Mouse (Mus musculus) erythroblast, embryonic 14.5 days (primary cell): Measurements from ENCODE around the gene Aak1. TPM values are rescaled to one million over a fixed set of nuclear protein-coding genes. Genes with fewer than 3 reads are reported as not detected.

Experiments
- H3K27me3 ChIP-seq: 2 replicates; pipeline ENCODE4 v1.6.1; 2012; ENCODE audit warnings: inconsistent platforms; ENCODE audit not compliant: control insufficient read depth
- H3K36me3 ChIP-seq: 2 replicates; pipeline ENCODE4 v1.6.1; 2012; ENCODE audit warnings: mild to moderate bottlenecking, inconsistent platforms; ENCODE audit not compliant: control insufficient read depth
- H3K4me1 ChIP-seq: 2 replicates; pipeline ENCODE4 v1.6.1; 2012; ENCODE audit warnings: inconsistent platforms; ENCODE audit not compliant: control insufficient read depth
- H3K4me3 ChIP-seq: replicated peaks from 2 replicates; pipeline ENCODE3; 2012; ENCODE audit warnings: moderate library complexity, mild to moderate bottlenecking, inconsistent platforms
- H3K9me3 ChIP-seq: 2 replicates; pipeline ENCODE4 v1.6.1; 2012; ENCODE audit warnings: low read length, inconsistent platforms, mixed read lengths; ENCODE audit not compliant: control insufficient read depth
- GATA1 ChIP-seq: IDR thresholded peaks from 2 replicates; pipeline ENCODE4 v1.6.1; 2012; ENCODE audit warnings: low read length, inconsistent platforms, mixed read lengths
- TAL1 ChIP-seq: IDR thresholded peaks from 3 replicates; pipeline ENCODE4 v1.6.1; 2012; ENCODE audit warnings: low read length, inconsistent platforms, mixed read lengths
- polyA plus RNA-seq: library from polyadenylated mRNA; stranded (reverse); fragments of >175 nt; gene quantifications from 2 replicates; pipeline ENCODE4 v1.2.3, GENCODE M21; 2012

The Aak1 gene
- polyA plus RNA-seq, 1 experiment, result 0.71 TPM

DNA sequence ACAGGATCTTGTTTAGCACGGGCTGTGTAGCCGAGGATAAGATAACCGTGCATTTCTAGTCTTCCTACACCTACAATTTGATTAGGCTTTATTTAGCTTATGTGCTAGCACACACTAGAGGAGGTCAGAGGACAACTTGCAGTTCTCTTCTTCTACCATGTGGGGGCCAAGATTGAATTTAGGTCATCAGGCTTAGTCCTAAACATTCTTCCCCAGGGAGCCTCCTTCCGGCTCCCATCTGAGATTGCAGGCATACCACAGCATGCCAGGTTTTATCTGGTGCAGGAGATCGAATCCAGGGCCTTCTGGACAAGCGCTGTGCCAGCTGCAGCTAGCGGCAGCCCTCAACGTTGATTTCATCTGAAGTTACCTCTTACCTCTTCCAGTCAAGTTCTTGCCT, 32.7 kb upstream of the Aak1 start:
- Histone ChIP-seq H3K4me3 (no peak overlapping the region), H3K4me1 (no peaks in the 10 kb centered on the region), H3K27me3 (0 out of 2 replicates have a peak, but pooled peaks cover 1% of the 10 kb centered on the region), H3K36me3 (no peaks in the 10 kb centered on the region), H3K9me3 (no peaks in the 10 kb centered on the region)
- no peak for TF ChIP-seq GATA1
- no peak for TF ChIP-seq TAL1

DNA sequence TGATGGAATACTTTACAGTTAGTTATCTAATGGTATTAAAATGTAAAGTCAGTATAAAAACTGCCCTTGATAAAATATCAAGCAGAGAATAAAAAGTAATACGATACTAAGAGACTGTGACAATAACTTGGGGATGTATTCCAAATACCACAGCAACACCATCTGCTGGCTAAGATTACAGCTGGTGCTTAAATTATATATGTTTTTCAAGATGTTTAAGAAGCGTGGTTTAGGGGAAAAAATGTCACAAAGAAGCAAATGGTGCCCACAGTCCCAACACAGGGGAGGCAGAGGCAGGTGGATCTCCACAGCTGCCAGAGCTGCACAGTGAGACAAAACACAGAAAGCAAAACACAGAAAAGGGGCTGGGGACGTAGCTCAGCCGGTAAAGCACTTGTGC, 30.4 kb upstream of the Aak1 start:
- Histone ChIP-seq H3K9me3 (no peaks in the 10 kb centered on the region), H3K27me3 (peaks cover 21% of the 10 kb centered on the region), H3K4me1 (peaks cover 3% of the 10 kb centered on the region), H3K36me3 (no peaks in the 10 kb centered on the region), H3K4me3 (no peak overlapping the region)
- no peak for TF ChIP-seq TAL1
- TF ChIP-seq GATA1, result no peak

DNA sequence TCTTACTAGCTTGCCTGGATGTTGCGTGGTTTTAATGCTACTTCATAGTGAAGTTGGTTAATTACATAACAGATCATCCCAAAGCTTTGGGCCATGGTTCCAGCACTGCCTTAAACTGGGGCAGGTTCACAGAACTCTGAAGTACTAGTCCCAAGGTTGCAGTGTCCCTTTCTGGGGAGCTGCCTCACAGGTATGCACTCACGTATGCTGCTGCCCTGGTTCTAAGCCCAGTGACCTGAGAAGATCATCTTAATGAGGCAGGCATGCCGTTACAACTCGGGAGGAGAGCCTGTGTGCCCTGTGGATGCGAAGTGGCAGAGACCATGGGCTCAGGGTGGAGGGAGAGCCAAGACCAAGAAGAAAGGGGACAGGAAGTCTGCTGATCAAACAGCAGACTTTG, 29.4 kb upstream of the Aak1 start:
- Histone ChIP-seq H3K27me3 (peaks cover 28% of the 10 kb centered on the region), H3K4me3 (no peak overlapping the region), H3K9me3 (no peaks in the 10 kb centered on the region), H3K36me3 (no peaks in the 10 kb centered on the region), H3K4me1 (peaks cover 3% of the 10 kb centered on the region)
- TF ChIP-seq GATA1 (no peak), TAL1 (no peak)

DNA sequence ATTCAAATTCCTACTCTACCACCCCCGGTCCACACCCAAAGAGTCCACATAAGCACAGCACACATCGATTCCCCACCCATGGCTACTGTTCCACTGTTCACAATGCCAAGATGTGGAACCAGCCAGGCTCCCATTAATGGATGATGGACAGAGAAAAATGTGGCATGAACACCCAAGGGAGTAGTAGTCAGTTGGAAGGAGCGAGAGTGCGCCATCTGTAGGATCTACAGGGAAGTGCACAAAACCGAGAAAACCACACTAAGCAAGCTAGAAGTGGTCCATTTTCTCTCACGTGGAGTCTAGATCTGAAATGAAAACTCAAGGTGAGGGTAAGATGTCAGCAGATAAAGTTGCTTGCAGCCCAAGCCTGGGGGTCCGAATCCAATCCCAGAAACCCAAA, 28.6 kb upstream of the Aak1 start:
- H3K27me3 ChIP-seq, result peaks cover 28% of the 10 kb centered on the region
- no peaks in the 10 kb centered on the region for H3K9me3 ChIP-seq
- H3K4me3 ChIP-seq, result no peak overlapping the region
- H3K36me3 ChIP-seq, result no peaks in the 10 kb centered on the region
- TF ChIP-seq GATA1 (no peak), TAL1 (no peak)
- H3K4me1 ChIP-seq, result peaks cover 3% of the 10 kb centered on the region

DNA sequence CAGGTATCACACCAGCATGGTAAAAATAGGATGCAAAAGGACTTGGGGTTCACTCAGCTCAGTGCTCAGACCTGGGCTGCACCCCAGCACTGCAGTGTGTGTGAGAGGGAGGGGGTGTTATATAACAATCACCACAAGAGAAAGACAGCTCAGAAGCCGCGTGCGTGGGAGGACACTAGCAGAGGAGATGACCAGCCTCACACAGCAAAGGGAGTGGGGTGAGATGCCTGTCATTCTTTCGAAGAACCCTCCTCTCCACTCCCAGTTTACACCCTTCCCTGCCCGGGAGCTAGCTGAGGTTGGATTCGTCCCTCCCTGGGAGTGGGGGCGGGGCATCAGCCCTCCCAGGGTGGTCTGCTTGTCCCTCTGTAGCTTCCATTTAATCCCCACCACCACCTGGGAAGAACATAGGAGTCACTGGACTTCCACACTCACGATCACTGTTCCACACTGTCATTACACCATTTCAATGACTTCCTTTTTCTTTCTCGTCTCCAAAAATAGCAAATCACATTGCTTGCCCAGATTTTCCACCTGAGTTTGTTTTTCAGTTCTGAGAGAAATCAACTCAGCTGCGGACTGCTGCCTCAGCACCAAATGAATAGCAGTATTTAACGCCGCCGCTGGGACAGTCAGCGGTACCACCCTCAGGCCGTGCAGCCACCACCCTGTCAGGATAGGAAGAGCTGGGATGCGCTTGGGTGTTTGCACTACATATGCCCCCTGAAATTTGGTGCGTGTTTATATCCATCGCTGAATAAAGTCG, 26.8 kb upstream of the Aak1 start:
- TF ChIP-seq TAL1 (no peak), GATA1 (no peak)
- Histone ChIP-seq H3K4me3 (no peak overlapping the region), H3K4me1 (peaks cover 3% of the 10 kb centered on the region), H3K36me3 (no peaks in the 10 kb centered on the region), H3K27me3 (peaks cover 28% of the 10 kb centered on the region), H3K9me3 (no peaks in the 10 kb centered on the region)

DNA sequence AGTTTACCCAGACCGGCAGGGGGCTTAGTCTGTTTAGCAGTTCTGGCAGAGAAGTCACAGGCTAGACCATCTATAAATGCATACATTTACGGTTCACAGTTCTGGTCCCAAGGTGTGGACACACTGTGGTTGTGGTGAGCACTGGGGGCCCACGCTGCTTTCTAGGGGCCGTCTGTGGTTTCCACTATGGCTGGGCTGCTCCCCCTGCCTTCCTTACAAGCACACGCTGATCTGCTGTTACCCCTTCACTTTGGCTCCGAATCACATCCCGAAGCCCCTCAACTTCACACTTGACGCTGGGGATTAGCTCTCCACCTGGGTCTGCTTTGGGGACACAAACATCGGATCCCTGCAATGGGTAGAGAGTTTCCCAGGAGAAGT, 26.3 kb upstream of the Aak1 start:
- Histone ChIP-seq H3K4me3 (no peak overlapping the region), H3K9me3 (no peaks in the 10 kb centered on the region), H3K27me3 (peaks cover 28% of the 10 kb centered on the region), H3K36me3 (no peaks in the 10 kb centered on the region), H3K4me1 (peaks cover 3% of the 10 kb centered on the region)
- no peak for TF ChIP-seq TAL1
- no peak for TF ChIP-seq GATA1

DNA sequence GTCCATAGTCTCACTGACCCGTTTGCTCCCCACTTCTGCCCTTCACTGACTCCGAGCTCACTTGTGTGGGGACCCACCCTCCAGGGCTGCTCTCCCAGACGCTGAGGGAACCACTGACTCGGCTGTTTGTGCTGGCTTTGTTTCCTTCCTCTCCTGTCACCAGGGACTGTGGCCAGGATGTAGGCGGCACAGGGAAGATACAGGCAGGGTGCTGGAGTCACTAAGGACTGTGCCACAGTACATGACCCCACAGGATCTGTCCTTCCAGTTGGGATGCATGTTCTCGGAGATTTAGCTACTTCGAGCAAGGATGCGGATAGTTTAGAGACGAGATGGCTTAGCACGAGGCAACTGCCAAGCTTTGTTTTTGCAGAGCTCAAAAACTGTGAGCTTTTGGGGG, 25.5 kb upstream of the Aak1 start:
- no peaks in the 10 kb centered on the region for H3K36me3 ChIP-seq
- H3K27me3 ChIP-seq, result peaks cover 28% of the 10 kb centered on the region
- TF ChIP-seq TAL1, result no peak
- TF ChIP-seq GATA1, result no peak
- no peak overlapping the region for H3K4me3 ChIP-seq
- peaks cover 3% of the 10 kb centered on the region for H3K4me1 ChIP-seq
- H3K9me3 ChIP-seq, result no peaks in the 10 kb centered on the region

DNA sequence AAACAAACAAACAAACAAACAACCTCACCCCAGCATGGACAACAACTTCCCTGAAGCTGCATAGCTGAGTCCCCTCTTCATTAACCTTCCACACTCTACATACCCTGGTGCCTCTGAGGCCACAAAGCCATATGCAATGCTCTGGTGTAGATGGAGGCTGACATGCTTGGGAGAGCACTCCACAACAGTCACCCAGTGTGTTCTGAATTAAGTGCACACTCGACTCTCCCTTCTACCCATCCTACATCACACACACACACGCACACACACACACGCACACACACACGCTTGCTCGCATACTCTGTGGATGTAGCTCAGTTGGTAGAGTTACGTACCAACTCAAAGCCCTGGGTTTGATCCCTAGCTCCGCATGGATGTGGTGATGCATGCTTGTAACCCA, 24.9 kb upstream of the Aak1 start:
- no peak for TF ChIP-seq GATA1
- no peak for TF ChIP-seq TAL1
- H3K36me3 ChIP-seq, result no peaks in the 10 kb centered on the region
- H3K9me3 ChIP-seq, result no peaks in the 10 kb centered on the region
- no peak overlapping the region for H3K4me3 ChIP-seq
- H3K4me1 ChIP-seq, result peaks cover 3% of the 10 kb centered on the region
- peaks cover 28% of the 10 kb centered on the region for H3K27me3 ChIP-seq

DNA sequence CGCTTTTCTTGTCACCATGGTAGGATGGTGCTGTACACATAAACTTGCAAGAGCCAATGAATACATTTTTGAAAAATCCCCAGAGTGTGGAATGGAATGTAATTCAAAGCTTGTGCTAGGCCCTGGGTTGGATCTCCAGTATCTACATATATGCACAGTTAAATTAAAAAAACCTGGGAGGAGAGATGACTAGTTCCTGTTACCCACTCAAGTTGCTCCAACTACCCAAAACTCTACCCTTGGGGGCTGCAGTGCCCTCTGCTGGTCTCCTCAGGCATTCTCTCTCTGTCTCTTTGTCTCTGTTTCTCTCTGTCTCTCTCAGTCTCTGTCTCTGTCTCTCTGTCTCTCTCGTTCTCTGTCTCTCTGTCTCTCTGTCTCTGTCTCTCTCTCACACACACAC, 21.9 kb upstream of the Aak1 start:
- TF ChIP-seq GATA1 (no peak), TAL1 (no peak)
- Histone ChIP-seq H3K4me1 (peaks cover under 1% of the 10 kb centered on the region; the same call in 1 of the 2 replicates), H3K9me3 (no peaks in the 10 kb centered on the region), H3K36me3 (no peaks in the 10 kb centered on the region), H3K27me3 (peaks cover 21% of the 10 kb centered on the region), H3K4me3 (no peak overlapping the region)

DNA sequence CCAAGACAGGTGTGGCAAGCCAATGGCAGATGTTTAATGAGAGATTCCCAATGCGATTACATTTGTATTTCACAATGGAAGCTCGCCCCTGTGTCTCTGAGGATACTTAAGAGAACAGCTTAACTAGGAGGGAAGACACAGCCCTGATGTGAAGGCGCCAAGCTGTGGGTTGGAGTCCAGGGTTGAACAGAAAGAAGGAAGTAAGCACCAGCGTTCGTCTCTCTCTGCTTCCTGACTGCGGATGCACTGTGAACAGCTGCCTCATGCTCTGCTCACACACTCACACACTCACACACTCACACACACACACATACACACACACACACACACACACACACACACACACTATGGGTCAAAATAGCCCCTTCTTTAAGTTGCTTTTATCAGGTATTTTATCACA, 19.5 kb upstream of the Aak1 start:
- H3K36me3 ChIP-seq, result no peaks in the 10 kb centered on the region
- TF ChIP-seq TAL1, result no peak
- no peak for TF ChIP-seq GATA1
- no peak overlapping the region for H3K4me3 ChIP-seq
- H3K9me3 ChIP-seq, result no peaks in the 10 kb centered on the region
- peaks cover 5% of the 10 kb centered on the region; the same call in 1 of the 2 replicates for H3K4me1 ChIP-seq
- H3K27me3 ChIP-seq, result no peaks in the 10 kb centered on the region
